Mouse (Mus musculus) hindbrain, postnatal 0 days (tissue): ENCODE measurements around the gene Gm21679. TPM values are rescaled to one million over a fixed set of nuclear protein-coding genes. Genes with fewer than 3 reads are reported as not detected.
"Not testable (repeated sequence)": the region's sequence is repeated elsewhere in the genome, so short reads cannot be mapped to it uniquely, and the experiment has no call there.

ENCODE experiments used
- ATAC-seq: fragments of 200-750 bp; cut with Nextera tagmentation; 2 replicates; pipeline ENCODE4 v1.8.0; 2017; ENCODE audit warnings: mild to moderate bottlenecking, moderate TSS enrichment, moderate library complexity
- DNase-seq: peaks from one replicate; pipeline ENCODE4 v3.0.0-alpha.2; 2015; ENCODE audit warnings: low spot score
- H3K27ac ChIP-seq: fragments of 300-500 bp; sonication (generic); 2 replicates; pipeline ENCODE4 v1.5.1; 2014; ENCODE audit warnings: mild to moderate bottlenecking
- H3K27me3 ChIP-seq: fragments of 300-500 bp; sonication (generic); 2 replicates; pipeline ENCODE4 v1.6.1; 2014; ENCODE audit warnings: low read length, mixed read lengths; ENCODE audit not compliant: insufficient read depth
- H3K36me3 ChIP-seq: fragments of 300-500 bp; sonication (generic); 2 replicates; pipeline ENCODE4 v1.6.1; 2014; ENCODE audit warnings: low read length, mixed read lengths; ENCODE audit not compliant: insufficient read depth
- H3K4me1 ChIP-seq: fragments of 300-500 bp; sonication (generic); 2 replicates; pipeline ENCODE4 v1.6.1; 2014; ENCODE audit warnings: antibody characterized with exemption, low read length, mixed read lengths; ENCODE audit not compliant: insufficient read depth
- H3K4me2 ChIP-seq: fragments of 300-500 bp; sonication (generic); 2 replicates; pipeline ENCODE4 v1.6.1; 2014; ENCODE audit warnings: low read depth, mild to moderate bottlenecking, low read length, moderate library complexity, mixed read lengths
- H3K4me3 ChIP-seq: fragments of 300-500 bp; sonication (generic); 2 replicates; pipeline ENCODE4 v1.5.1; 2014; ENCODE audit warnings: low read length
- H3K9ac ChIP-seq: fragments of 300-500 bp; sonication (generic); replicated peaks from 2 replicates; pipeline ENCODE4 v1.6.1; 2014; ENCODE audit warnings: mild to moderate bottlenecking, low read length, moderate library complexity, mixed read lengths
- H3K9me3 ChIP-seq: fragments of 300-500 bp; sonication (generic); 2 replicates; pipeline ENCODE4 v1.6.1; 2016; ENCODE audit warnings: low read length, mixed read lengths
- WGBS: fragments of 180-500 bp; shearing (Covaris S2); extraction: QIAGEN DNeasy Blood & Tissue Kit; methylation state at CpG from one replicate; pipeline ENCODE4 v1.1.7; 2014; 5-methylcytosine and 5-hydroxymethylcytosine counted together
- polyA plus RNA-seq: library from polyadenylated mRNA; unstranded; fragments of >200 nt; fragmentation: Nextera tagmentation; extraction: Ambion mirVana; gene quantifications from 2 replicates; pipeline ENCODE4 v1.2.1, GENCODE M21; 2015
- total RNA-seq: library from RNA; depleted of rRNA; stranded (reverse); fragments of >200 nt; gene quantifications from 2 replicates; pipeline ENCODE4 v1.2.3, GENCODE M21; 2014; rRNA removed

Gm21679 gene
- not detected in 2 replicates for total RNA-seq
- not detected in 2 replicates for polyA plus RNA-seq

DNA sequence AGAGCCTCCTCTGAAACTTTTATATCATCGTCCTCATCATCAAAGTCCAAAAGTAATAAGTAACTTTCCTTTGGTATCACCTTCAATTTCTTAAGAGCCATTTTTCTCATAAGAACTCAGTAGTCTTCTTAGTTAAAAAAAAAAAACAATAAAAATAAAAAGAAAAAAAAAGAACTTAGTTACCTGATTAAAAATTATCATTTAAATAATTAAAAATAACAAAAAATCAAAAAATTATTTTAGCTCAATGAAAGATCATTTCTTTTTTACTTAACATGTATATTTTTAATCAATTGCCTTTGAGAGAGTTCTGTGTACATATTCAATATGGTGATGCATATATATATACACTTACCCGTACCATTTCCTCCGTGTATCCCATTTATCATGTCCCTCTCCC lies at the start of gene Gm21679:
TSS of gene Gm21679 (minus strand) at position 101 of the 400 bp plus-strand sequence.
- not testable (repeated sequence) for DNase-seq, H3K4me1 ChIP-seq, H3K4me3 ChIP-seq, H3K36me3 ChIP-seq, H3K9me3 ChIP-seq, H3K9ac ChIP-seq, H3K4me2 ChIP-seq, H3K27ac ChIP-seq, ATAC-seq, H3K27me3 ChIP-seq
- no CpG with 5 or more reads among the region's 3 CpGs for WGBS
